Mouse (Mus musculus) ES-CJ7 (cell line): ENCODE measurements around the gene Hunk.
A peak's percentile ranks its signal among the peaks of the same experiment; 100 is the strongest.

ENCODE experiments used
- DNase-seq: peaks from one replicate; pipeline ENCODE4 v3.0.0; 2011; ENCODE audit warnings: low read depth, low spot score

Hunk gene

DNA sequence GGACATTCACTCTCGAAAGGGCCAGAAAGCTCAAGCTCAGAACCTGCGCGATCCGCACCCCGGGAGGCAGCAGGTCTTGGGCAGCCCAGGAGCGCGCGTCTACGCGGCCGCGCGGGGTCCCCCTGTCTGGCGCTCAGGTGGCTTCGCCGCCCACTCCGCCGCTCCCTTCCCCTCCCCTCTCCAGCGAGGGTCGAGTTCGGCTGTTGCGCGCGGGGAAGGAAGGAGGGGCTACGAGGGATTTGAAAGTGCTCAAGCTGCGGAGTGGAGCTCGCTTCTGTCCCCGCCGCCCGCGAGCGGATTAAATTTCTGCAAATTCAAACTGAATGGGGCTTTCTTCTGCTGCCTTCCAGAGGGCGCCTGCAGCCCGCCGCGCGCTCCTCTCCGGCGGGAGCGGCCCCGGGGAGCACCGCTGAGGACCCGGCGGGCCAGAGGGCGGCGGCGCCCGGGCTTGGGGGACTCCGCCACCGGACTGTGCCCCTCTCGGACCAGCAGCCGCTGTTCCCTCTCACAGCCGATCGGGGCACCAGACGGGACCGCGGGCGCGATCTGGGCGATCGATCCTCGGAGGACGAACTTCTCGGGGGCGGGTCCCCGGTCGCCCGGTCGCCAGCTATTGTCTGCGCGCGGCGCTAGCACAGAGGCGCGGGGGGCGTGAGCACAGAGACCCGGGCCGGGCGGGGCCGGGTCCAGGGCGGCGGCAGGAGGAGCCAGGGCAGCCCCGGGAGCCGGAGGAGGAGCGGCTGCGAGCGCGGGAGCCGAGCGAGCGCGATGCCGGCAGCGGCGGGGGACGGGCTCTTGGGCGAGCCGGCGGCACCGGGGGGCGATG lies at the start of gene Hunk:
TSS of gene Hunk (plus strand) at position 326 of the 826 bp plus-strand sequence.
- peak; percentile 82 for DNase-seq

DNA sequence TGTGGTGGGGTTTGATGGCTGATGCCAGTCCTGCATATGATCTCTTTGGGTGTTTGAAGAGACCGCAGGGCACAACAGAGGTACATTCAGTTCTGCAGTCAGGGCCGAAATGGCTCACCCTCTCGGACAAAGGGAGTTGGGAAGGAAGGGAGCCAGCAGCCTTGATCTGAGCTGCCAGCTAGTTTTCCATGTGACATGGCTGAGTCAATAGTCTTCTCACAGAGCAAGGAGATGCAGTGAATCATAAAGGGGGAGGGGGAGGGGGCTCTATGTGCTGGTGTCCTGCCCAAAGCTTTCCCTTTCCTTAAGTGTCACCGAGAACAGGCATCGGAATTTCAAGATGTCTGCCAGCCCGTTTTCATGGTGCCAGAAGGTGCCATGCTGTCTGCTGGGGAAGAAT lies 46.8 kb upstream of the Hunk start:
- no peak for DNase-seq

DNA sequence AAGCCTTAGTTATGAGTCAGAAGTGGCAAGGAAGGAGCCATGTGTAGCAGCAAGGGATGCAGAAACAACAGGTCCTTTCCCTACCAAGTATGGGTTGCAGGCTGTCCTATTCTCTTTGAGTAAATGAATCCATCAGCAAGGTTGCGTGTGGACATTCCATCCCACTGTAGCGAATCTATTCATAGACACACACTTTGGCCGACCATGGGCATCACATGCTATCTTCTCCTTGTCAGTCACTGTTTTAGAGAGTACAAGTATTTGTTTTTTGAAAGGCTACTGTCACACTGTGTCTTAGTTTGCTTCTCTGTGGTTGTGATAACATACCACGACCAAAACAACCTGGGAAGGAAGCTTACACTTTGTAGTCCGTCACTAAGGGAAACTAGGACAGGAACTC lies 44.7 kb upstream of the Hunk start:
- no peak for DNase-seq

DNA sequence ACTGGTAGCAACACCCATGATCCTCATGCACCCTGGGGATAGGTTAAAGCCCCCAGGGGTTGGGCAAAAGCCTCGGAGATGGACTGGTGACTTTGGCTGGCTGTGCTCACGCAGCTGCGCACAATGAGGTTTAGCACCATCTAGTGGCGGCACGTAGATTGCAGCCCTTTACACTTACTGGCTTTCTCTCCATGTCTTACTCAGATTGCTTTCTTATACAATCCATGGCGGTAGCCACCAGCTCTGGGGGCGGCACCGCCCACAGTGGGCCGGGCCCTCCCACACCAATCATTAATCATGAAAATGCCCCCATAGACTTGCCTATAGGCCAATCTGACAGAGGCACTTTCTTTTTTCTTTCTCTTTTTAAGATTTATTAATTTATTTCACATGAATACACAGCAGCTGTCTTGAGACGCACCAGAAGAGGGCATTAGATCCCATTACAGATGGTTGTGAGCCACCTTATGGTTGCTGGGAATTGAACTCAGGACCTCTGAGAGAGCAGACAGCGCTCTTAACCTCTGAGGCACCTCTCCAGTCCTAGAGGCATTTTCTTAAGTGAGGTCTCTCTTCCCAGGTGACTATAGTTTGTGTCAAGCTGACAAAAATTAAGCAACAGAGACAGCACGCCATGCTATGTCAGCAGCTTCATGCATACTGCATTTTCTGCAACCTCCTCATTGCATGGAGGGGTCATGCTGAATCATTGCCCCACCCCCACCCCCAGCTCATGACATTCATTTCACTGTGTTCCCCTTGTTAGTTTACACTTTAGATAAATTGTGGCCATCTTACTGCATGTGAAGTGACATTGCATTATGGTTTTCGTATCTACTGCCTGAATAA lies 35.9 kb upstream of the Hunk start:
- DNase-seq, result no peak

DNA sequence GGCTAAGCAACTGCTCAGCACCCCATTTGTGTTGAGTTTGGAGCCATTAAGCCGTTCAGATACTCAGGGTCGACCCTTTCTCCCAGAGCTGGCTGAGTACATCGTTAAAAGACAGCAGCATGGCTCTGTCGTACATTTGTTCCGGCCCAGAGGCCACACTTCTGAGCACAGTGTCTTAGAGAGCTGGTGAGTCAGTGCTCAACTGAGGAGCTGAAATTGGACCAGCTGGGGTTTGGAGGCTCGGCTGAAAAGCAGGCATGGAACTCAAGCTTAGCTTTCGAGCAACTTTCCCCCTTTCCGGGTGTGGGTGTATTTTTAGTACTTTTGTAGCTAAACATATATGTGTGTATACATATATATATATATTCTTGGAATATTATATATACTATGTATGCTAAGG lies 34.1 kb upstream of the Hunk start:
- DNase-seq, result no peak

DNA sequence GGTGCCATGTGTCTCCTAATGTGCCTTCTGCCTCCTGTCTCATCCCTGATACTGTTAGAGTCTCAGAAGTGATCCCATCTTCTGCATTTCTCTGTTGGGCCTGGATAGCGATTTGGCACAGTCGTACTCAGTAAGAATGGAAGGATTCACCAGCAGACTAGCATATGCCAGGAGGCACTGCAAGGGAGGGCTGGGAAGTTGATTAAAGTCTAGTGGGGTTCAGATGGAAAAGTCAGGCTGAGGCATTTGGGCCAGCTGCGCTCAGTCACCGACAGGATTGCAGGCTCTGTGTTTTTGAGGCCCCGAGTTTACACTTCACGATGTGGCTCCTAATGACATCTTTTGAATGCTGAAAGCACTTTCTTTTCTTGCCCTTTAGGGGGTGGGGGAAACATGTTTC lies 33.1 kb upstream of the Hunk start:
- DNase-seq, result no peak

GRCm38 (mm10) chr16:90353156-90353555 lies 32.7 kb upstream of the Hunk start:
- DNase-seq, result no peak

DNA sequence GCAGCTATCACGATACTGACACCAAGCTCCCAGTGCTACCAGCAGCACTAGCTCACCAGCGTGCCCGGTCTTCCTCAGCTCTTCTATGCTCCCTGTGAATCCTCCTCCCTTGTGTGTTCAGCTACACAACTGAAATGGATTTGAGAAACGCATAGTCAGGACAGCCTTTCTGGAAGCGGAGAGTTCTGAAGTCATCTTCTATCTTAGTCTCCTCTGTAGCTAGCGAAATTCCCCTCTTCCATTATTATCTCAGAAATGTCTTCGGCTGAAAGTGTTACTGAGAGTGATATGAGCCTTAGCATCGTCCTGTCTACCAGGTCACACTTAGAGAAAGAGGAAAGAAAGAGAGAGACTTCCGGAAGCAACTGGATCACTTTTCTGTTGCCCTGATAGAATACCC lies 26.5 kb upstream of the Hunk start:
- no peak for DNase-seq

DNA sequence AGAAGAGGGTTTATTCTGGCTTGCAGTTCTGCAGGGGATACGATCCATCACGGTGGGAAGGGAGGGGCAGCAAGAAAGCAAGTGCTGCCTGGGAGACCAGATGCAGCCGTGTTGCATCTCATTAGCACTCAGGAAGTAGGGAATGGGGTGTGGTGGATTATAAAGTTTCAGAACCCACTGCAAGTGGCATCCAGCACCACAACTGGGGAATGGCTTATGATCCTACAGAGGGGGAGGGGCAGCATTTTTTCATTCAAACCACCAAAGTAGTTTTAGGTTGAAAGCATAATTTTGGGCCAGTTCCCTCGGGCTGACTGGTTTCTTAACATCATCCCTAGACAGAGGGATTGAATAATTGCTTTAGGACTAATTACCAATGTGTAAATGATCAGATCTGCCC lies 26.1 kb upstream of the Hunk start:
- DNase-seq, result peak; percentile 35

GRCm38 (mm10) chr16:90360327-90360726 lies 25.5 kb upstream of the Hunk start:
- DNase-seq, result no peak

GRCm38 (mm10) chr16:90362926-90363325 lies 22.9 kb upstream of the Hunk start:
- no peak for DNase-seq

GRCm38 (mm10) chr16:90379897-90380296 lies 5.9 kb upstream of the Hunk start:
- DNase-seq, result peak; percentile 81

GRCm38 (mm10) chr16:90381633-90382032 lies 4.2 kb upstream of the Hunk start:
- peak; percentile 83 for DNase-seq

DNA sequence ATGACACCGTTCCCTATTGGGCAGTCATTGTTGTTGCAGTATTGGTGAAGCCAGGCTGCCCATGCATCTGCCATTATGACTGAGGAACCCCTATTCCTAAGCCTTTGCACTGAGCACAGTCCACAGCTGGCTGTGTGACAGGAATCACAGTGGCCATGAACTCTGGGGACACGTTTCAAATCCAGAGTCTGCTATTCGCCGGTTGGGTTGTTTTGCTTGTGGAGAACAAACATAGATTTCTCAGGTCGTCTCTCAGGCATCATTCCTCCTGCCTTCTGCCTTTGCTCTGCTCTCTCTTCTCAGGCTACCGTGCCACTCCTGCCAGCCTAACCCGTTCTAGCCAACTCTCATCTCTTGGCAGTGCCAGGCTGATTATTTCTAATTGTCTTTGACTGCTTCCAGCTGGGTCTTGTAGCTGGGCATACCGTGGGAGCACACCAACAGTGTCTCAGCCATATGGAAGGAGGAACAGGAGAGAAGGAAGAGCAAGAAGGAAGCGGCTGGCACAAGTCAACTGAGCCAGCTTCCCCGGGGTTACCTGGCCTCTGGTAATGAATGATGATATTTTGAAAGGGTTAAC lies 3.0 kb upstream of the Hunk start:
- DNase-seq, result no peak

GRCm38 (mm10) chr16:90384058-90384457 lies 1.8 kb upstream of the Hunk start:
- DNase-seq, result no peak

DNA sequence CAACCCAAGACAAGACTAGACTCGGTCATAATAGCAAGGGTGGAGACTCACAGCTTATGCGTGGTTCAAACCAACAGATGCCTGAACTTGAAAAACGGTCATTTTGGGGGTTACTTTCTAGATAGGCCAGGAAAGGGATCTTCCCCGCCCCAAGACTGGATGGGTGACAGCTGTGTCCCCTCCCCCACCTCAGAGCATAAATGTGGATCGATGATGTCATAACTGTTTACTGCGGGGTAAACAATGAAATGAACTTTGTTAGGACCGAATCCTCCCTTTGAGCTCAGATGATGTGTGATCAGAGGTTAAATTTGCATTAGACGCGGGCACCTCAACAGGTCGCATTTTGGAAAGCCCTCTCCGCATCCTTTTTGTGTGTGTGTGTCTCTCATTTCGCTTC lies 967 bp upstream of the Hunk start:
- DNase-seq, result peak; percentile 38

GRCm38 (mm10) chr16:90385326-90385687 lies 506 bp upstream of the Hunk start:
- DNase-seq, result peak; percentile 48

DNA sequence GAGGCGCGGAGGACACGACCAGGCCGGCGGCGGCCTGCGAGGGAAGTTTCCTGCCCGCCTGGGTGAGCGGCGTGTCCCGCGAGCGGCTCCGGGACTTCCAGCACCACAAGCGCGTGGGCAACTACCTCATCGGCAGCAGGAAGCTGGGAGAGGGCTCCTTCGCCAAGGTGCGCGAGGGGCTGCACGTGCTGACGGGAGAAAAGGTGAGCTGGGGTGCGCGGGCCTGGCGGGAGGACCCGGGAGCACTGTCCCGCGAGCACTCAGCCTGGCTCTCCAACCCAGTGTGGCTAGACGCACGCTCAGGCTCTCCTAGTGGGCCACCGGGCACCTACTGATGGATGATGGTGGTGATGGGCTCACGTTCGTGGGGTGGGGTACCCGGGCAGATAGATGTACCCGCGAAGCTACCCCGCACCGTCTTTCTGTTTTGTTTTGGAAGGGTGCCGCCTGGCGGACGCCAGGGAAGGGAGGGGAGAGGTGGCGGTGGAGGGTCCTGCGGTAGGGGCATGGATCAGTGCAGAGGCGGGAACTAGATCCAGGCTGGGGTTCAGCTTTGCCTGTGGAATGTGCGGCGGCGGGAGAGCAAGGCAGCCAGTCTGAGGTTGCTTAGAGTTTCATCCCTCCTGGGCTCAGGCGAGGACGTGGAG lies 824 bp downstream of the Hunk start:
- DNase-seq, result peak; percentile 81

DNA sequence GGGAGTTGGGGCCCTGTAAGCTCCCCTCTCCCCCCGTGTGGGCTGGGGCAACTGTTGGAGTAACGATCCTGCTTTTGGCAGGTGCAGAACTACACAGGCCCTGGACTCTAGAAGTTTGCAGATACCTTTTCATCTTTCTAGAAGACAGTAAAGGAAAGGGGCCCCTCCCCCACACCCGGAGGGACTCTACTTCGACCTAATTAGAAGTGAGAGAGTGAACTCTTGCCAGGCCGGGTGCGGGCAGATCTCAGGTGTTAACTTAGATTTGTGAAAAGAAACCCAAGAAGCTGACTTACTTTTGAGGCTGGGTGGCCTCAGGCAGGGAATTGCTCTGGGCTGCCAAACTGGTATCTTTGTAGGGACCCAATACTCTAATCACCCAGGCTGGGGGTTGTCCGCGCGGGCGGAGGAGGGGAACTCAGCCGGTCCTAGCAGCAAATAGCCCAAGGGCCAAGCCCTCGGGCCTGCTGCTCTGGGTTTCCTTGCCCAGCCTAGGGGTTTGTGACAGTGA lies 1.4 kb downstream of the Hunk start:
- peak; percentile 62 for DNase-seq

DNA sequence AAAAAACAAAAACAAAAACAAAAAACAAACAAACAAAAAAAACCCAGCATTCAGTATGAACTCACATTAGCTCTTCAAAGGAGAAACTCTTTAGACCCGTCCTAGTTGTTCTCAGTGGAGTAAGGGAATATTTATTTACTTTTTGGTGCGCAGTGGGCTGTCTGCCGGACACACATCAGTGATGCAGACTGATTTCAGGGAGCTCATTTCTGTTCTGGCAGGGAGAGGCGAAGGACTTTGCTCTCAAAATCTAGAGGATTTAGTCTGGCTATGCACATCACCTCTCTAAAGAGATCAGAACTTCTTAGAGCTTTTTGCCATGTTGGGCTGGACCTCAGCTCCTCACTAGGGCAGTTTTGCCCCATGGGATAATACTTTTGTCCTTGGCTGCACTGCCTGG lies 2.1 kb downstream of the Hunk start:
- DNase-seq, result no peak

GRCm38 (mm10) chr16:90389103-90389750 lies 3.4 kb downstream of the Hunk start:
- DNase-seq, result no peak
